Mouse (Mus musculus) CH12.LX (cell line): ENCODE results near the gene Elf1. TPM values are rescaled to one million over a fixed set of nuclear protein-coding genes. Genes with fewer than 3 reads are reported as not detected.

Experiments used
- DNase-seq: peaks from one replicate; pipeline ENCODE4 v3.0.0-alpha.2; 2013; ENCODE audit errors: extremely low read depth
- H3K27ac ChIP-seq: 2 replicates; pipeline ENCODE4 v1.5.1; 2012; ENCODE audit warnings: low read depth, mild to moderate bottlenecking, control low read depth, moderate library complexity; ENCODE audit not compliant: insufficient read depth
- H3K27me3 ChIP-seq: replicated peaks from 2 replicates; pipeline ENCODE3; 2012; ENCODE audit warnings: inconsistent platforms
- H3K36me3 ChIP-seq, 2 experiments: replicated peaks in 1 of 2; 2 replicates each; pipeline versions ENCODE3 to v1.6.1; 2012; ENCODE audit warnings: inconsistent platforms in 1 of 2, low read length in 1 of 2, mild to moderate bottlenecking in 1 of 2, mixed read lengths in 1 of 2, moderate library complexity in 1 of 2; ENCODE audit not compliant: control insufficient read depth in 1 of 2, insufficient read depth in 1 of 2
- H3K4me1 ChIP-seq, 2 experiments: 2 replicates each; pipeline ENCODE4 v1.6.1; 2012; ENCODE audit warnings: inconsistent platforms in 1 of 2, moderate library complexity in 1 of 2; ENCODE audit not compliant: insufficient read depth in 2 of 2, control insufficient read depth in 1 of 2
- H3K4me2 ChIP-seq: 2 replicates; pipeline ENCODE4 v1.6.1; 2012; ENCODE audit warnings: low read depth, mild to moderate bottlenecking, control low read depth; ENCODE audit not compliant: poor library complexity, insufficient read depth, severe bottlenecking
- H3K4me3 ChIP-seq, 3 experiments: fragments of 150-350 bp in 1 of 3; sonication (generic) in 1 of 3; replicated peaks in 1 of 3; 2 replicates each; pipeline versions ENCODE3 to v1.5.1; 2011 to 2012; ENCODE audit warnings: low read depth in 2 of 3, low read length in 2 of 3, mild to moderate bottlenecking in 2 of 3, moderate library complexity in 2 of 3, control low read depth in 1 of 3, improper control_type of control experiment in 1 of 3, inconsistent platforms in 1 of 3, mixed read lengths in 1 of 3; ENCODE audit not compliant: poor library complexity in 1 of 3
- H3K79me2 ChIP-seq: replicated peaks from 2 replicates; pipeline ENCODE4 v1.6.1; 2012; ENCODE audit warnings: mild to moderate bottlenecking, moderate library complexity; ENCODE audit not compliant: control insufficient read depth, poor library complexity, insufficient read depth, severe bottlenecking; ENCODE audit errors: extremely low read depth
- H3K9ac ChIP-seq: 2 replicates; pipeline ENCODE4 v1.6.1; 2012; ENCODE audit warnings: low read depth, mild to moderate bottlenecking, control low read depth, moderate library complexity; ENCODE audit not compliant: insufficient read depth
- H3K9me3 ChIP-seq: replicated peaks from 2 replicates; pipeline ENCODE3; 2012; ENCODE audit warnings: low read length, inconsistent platforms, mixed read lengths
- CHD1 ChIP-seq: IDR thresholded peaks from 2 replicates; pipeline ENCODE4 v1.6.1; 2012; ENCODE audit warnings: low read depth, low read length, improper control_type of control experiment, inconsistent platforms
- CTCF ChIP-seq, 2 experiments: IDR thresholded peaks in 1 of 2; conservative IDR thresholded peaks in 1 of 2; 2 replicates each; pipeline ENCODE4 v1.5.1; 2011 to 2012; ENCODE audit warnings: low read depth in 2 of 2, low read length in 2 of 2, improper control_type of control experiment in 1 of 2, inconsistent platforms in 1 of 2, mild to moderate bottlenecking in 1 of 2, moderate library complexity in 1 of 2
- EP300 ChIP-seq: IDR thresholded peaks from 2 replicates; pipeline ENCODE4 v1.6.1; 2011; ENCODE audit warnings: low read length, improper control_type of control experiment
- ETS1 ChIP-seq: conservative IDR thresholded peaks from 2 replicates; pipeline ENCODE4 v1.6.1; 2012; ENCODE audit warnings: low read depth, mild to moderate bottlenecking, inconsistent platforms, low read length, improper control_type of control experiment, moderate library complexity
- GABPA ChIP-seq: IDR thresholded peaks from 2 replicates; pipeline ENCODE4 v1.6.1; 2012; ENCODE audit warnings: low read depth, low read length, improper control_type of control experiment, inconsistent platforms; ENCODE audit not compliant: insufficient replicate concordance
- IRF4 ChIP-seq: IDR thresholded peaks from 2 replicates; pipeline ENCODE4 v1.6.1; 2014; ENCODE audit warnings: low read depth, mild to moderate bottlenecking, inconsistent platforms, low read length, improper control_type of control experiment
- JUN ChIP-seq: IDR thresholded peaks from 2 replicates; pipeline ENCODE4 v1.6.1; 2011; ENCODE audit warnings: low read depth, mild to moderate bottlenecking, low read length, improper control_type of control experiment, moderate library complexity; ENCODE audit not compliant: insufficient read depth
- JUND ChIP-seq: conservative IDR thresholded peaks from 2 replicates; pipeline ENCODE4 v1.6.1; 2011; ENCODE audit warnings: low read depth, low read length, improper control_type of control experiment
- KAT2A ChIP-seq: IDR thresholded peaks from 2 replicates; pipeline ENCODE4 v1.6.1; 2012; ENCODE audit warnings: low read length, improper control_type of control experiment, inconsistent platforms; ENCODE audit not compliant: insufficient replicate concordance
- MEF2A ChIP-seq: IDR thresholded peaks from 2 replicates; pipeline ENCODE4 v1.6.1; 2014; ENCODE audit warnings: low read depth, mild to moderate bottlenecking, inconsistent platforms, low read length, improper control_type of control experiment, borderline replicate concordance
- MYC ChIP-seq: IDR thresholded peaks from 2 replicates; pipeline ENCODE4 v1.6.1; 2011; ENCODE audit warnings: low read depth, mild to moderate bottlenecking, improper control_type of control experiment, low read length
- POLR2A ChIP-seq: IDR thresholded peaks from 2 replicates; pipeline ENCODE4 v1.6.1; 2011; ENCODE audit warnings: low read depth, mild to moderate bottlenecking, improper control_type of control experiment, low read length
- POLR2AphosphoS2 ChIP-seq: IDR thresholded peaks from 2 replicates; pipeline ENCODE4 v1.6.1; 2011; ENCODE audit warnings: low read depth, low read length, improper control_type of control experiment
- RAD21 ChIP-seq: IDR thresholded peaks from 2 replicates; pipeline ENCODE4 v1.6.1; 2011; ENCODE audit warnings: low read depth, mild to moderate bottlenecking, low read length, improper control_type of control experiment, moderate library complexity
- RCOR1 ChIP-seq: conservative IDR thresholded peaks from 2 replicates; pipeline ENCODE4 v1.6.1; 2012; ENCODE audit warnings: low read depth, mild to moderate bottlenecking, inconsistent platforms, low read length, improper control_type of control experiment
- SIN3A ChIP-seq: IDR thresholded peaks from 2 replicates; pipeline ENCODE4 v1.6.1; 2012; ENCODE audit warnings: low read length, improper control_type of control experiment, inconsistent platforms
- SMC3 ChIP-seq: IDR thresholded peaks from 2 replicates; pipeline ENCODE4 v1.6.1; 2011; ENCODE audit warnings: low read depth, low read length, improper control_type of control experiment
- TBP ChIP-seq: conservative IDR thresholded peaks from 2 replicates; pipeline ENCODE4 v1.6.1; 2011; ENCODE audit warnings: low read depth, low read length, improper control_type of control experiment
- ZKSCAN1 ChIP-seq: IDR thresholded peaks from 2 replicates; pipeline ENCODE4 v1.6.1; 2012; ENCODE audit warnings: low read depth, inconsistent platforms, low read length, improper control_type of control experiment, borderline replicate concordance
- dilution Hi-C: fragments of 300-500 bp; cut with MboI; formaldehyde crosslinking; loops from 2 replicates; pipeline ENCODE4 v1.14.3; 2020; ENCODE audit warnings: low sequenced_read_pairs; ENCODE audit not compliant: extremely low pct_unique_long_range_greater_than_20kb, extremely low pct_ligation_motif_present
- in situ Hi-C: fragments of 300-500 bp; cut with MboI; formaldehyde crosslinking; loops from 3 replicates; pipeline ENCODE4 v1.14.3; 2019; ENCODE audit warnings: low sequenced_read_pairs, low pct_ligation_motif_present, low pct_unique_long_range_greater_than_20kb, mixed read lengths
- polyA plus RNA-seq: library from polyadenylated mRNA; unstranded; fragments of >175 nt; gene quantifications from 2 replicates; pipeline ENCODE4 v1.2.1, GENCODE M21; 2012; ENCODE audit warnings: low read depth; ENCODE audit not compliant: insufficient read length
- total RNA-seq, 2 experiments: library from RNA; depleted of rRNA; stranded (reverse); fragments of 300-350 nt in 1 of 2; fragments of >200 nt in 1 of 2; gene quantifications; 2 replicates each; pipeline ENCODE4 v1.2.3; 2012 to 2014

The Elf1 gene
- total and polyA plus RNA-seq, 3 experiments, result 37.1 to 71.7 (median 54.4) TPM

- H3K4me3 ChIP-seq, result no peak overlapping the region
- dilution Hi-C loops, result no loop called here
- H3K9me3 ChIP-seq, result no peaks in the 10 kb centered on the region
- no peak for TF ChIP-seq JUND
- no peak for TF ChIP-seq JUN
- no peak for TF ChIP-seq POLR2A
- TF ChIP-seq POLR2AphosphoS2, result no peak
- no peak for TF ChIP-seq RCOR1
- no peak for TF ChIP-seq MEF2A
- no peak for TF ChIP-seq SMC3
- TF ChIP-seq KAT2A, result no peak
- TF ChIP-seq CHD1, result no peak
- no peak for TF ChIP-seq RAD21
- no peak for TF ChIP-seq IRF4
- no peak for TF ChIP-seq EP300
- TF ChIP-seq TBP, result no peak
- TF ChIP-seq ETS1, result no peak
- TF ChIP-seq ZKSCAN1, result no peak
- no peak for TF ChIP-seq SIN3A
- no peak for TF ChIP-seq CTCF (conservative IDR thresholded peaks at IDR 0.05 in 1 of 2, IDR thresholded peaks at IDR 0.05 in 1 of 2; ENCODE audit: low read depth in 2 of 2, low read length in 2 of 2)
- TF ChIP-seq, all 38 proteins: peak for 0
- Histone ChIP-seq H3K4me1 (peaks cover 0 to 14% of the 10 kb centered on the region in 2 experiments; a peak in 2 of 4 replicates), H3K9ac (no peak overlapping the region), H3K27ac (no peak overlapping the region), H3K4me2 (no peak overlapping the region), H3K79me2 (no peaks in the 10 kb centered on the region), H3K27me3 (no peaks in the 10 kb centered on the region), H3K36me3 (peaks cover 24 to 44% of the 10 kb centered on the region in 2 experiments)
- in situ Hi-C loops, result no loop called here
- DNase-seq, result no peak
Observed at GRCm38 (mm10) chr14:79460988-79461387, 20.0 kb upstream of the Elf1 start.

GRCm38 (mm10) chr14:79465623-79466022 lies 15.4 kb upstream of the Elf1 start:
- peaks cover 0 to 7% of the 10 kb centered on the region in 2 experiments; a peak in 2 of 4 replicates for H3K4me1 ChIP-seq

More at GRCm38 (mm10) chr14:79465623-79466022, 15.4 kb upstream of the Elf1 start:
- in situ Hi-C loops (no loop called here), dilution Hi-C loops (no loop called here)
- TF ChIP-seq RAD21 (peak; percentile 17), GABPA (no peak), CTCF (conservative IDR thresholded peaks at IDR 0.05 in 1 of 2, IDR thresholded peaks at IDR 0.05 in 1 of 2; ENCODE audit: low read depth in 2 of 2, low read length in 2 of 2) (peak in 1 of 2 experiments; percentile 27; a peak in 1 of 4 replicates), SIN3A (no peak), IRF4 (no peak), MYC (0 out of 2 replicates have a peak, but pooled peaks have one; percentile 33), KAT2A (no peak), POLR2AphosphoS2 (no peak)
- Histone ChIP-seq H3K4me2 (no peak overlapping the region), H3K4me3 (no peak overlapping the region), H3K9me3 (no peaks in the 10 kb centered on the region), H3K27ac (no peak overlapping the region), H3K9ac (no peak overlapping the region), H3K36me3 (peaks cover 47 to 82% of the 10 kb centered on the region in 2 experiments), H3K27me3 (no peaks in the 10 kb centered on the region), H3K79me2 (no peaks in the 10 kb centered on the region)
- DNase-seq, result no peak
